Mouse (Mus musculus): Measurements from ENCODE around the gene Gprasp1.
"Not testable (repeated sequence)": the region's sequence is repeated elsewhere in the genome, so short reads cannot be mapped to it uniquely, and the experiment has no call there.

Gene Gprasp1

DNA sequence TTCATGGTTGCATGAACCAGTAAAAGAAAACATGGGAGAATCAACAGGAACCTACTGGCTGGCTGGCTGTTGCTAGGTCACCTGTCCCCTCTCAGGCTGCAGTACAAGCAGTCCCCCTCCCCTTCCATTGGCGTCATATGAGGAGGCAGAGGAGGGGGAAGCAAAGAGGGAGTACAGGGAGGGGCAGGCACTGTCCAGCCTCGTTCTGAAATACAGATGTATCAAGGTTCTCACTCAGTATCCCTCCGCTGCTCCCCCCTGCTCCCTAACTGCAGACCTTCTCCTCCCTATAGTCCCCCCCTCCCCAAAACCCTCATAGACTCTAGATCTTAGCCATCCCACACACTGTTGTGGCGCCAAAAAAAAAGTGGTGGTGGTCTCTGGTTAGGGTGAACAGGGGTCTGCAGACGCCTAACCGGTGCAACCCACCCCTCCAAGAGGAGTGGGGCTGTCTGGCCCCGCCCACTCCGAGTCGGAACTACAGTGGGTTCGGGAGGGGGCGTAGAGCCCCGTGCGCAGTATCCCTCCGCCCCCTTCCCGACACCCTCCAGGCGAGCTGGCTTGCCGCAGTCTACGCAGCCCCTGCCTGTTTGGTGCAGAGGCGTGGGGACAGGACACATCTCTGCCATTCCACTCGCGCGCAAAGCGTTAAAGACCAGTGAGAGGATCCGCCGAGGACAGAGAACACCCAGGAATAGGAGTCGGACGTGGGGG is 53.2 kb downstream of the Gprasp1 start:
- not testable (repeated sequence) for H3K36me3 ChIP-seq (ENCODE audit: control insufficient read depth, insufficient read depth, low read length, poor library complexity, severe bottlenecking); H3K27me3 ChIP-seq (ENCODE audit: control insufficient read depth, insufficient read depth, low read length, poor library complexity, severe bottlenecking)
- peak; percentile 17 for DNase-seq (ENCODE audit: low read depth, low spot score)

DNA sequence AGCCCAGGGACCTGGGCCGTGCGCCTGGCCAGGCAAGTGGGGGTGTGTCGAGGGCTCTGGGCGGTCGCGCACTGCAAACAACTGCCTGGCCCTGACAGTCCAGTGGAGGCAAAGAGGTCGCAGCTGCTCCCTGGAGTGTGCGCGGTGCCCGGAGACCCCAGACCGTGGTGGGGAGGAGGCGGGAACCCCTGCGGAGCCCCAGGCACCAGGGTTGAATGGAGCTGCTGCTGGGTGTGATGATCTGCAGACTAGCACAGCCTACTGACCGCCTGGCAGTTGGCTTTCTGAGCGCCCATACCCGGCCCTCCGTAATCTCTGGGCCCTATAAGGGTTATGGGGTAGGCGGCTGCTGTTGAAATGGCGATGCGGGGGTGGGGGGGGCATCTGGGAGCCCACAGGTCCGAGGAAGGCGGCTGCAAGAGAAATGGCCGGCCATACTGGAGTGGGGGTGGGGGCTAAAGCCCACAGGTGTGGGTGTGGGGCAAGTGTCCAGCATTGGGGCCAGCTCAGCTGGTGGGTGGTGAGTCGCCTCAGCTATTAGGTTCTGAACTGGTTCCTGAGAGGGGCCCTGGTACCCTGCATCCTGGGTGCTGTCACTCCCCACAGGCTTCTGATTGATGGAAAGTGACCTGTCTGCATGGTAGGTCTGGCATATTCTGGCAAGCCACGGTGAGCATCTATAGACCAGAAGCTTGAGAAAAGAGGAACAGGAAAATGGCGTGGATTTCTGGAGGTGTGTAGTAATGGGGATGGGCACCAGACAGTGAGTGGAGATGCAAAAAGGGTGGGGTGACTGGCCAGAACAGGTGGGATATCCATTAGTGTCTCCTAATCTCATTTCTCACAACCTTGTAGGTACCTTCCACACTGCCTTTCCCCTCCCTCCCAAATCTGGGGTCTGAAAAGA is 54.0 kb downstream of the Gprasp1 start:
- H3K36me3 ChIP-seq (ENCODE audit: control insufficient read depth, insufficient read depth, low read length, poor library complexity, severe bottlenecking); H3K27me3 ChIP-seq (ENCODE audit: control insufficient read depth, insufficient read depth, low read length, poor library complexity, severe bottlenecking): not testable (repeated sequence)
- DNase-seq (ENCODE audit: low read depth, low spot score), result peak; percentile 22

GRCm38 (mm10) chrX:135797212-135797644 is 54.7 kb downstream of the Gprasp1 start, which contains the start of gene Bhlhb9:
Bhlhb9 (plus strand) TSS chrX:135797594.
- DNase-seq (ENCODE audit: low read depth, low spot score), result peak; percentile 78
- not testable (repeated sequence) for H3K27me3 ChIP-seq (ENCODE audit: control insufficient read depth, insufficient read depth, low read length, poor library complexity, severe bottlenecking); H3K36me3 ChIP-seq (ENCODE audit: control insufficient read depth, insufficient read depth, low read length, poor library complexity, severe bottlenecking)

- Histone ChIP-seq H3K27me3 (ENCODE audit: control insufficient read depth, insufficient read depth, low read length, poor library complexity, severe bottlenecking) (no peaks in the 10 kb centered on the region), H3K36me3 (ENCODE audit: control insufficient read depth, insufficient read depth, low read length, poor library complexity, severe bottlenecking) (no peaks in the 10 kb centered on the region; the same call in 1 of the 2 replicates)
- DNase-seq (ENCODE audit: low read depth, low spot score), result no peak
These were observed 61.6 kb downstream of the Gprasp1 start for GRCm38 (mm10) chrX:135804149-135804548.

DNA sequence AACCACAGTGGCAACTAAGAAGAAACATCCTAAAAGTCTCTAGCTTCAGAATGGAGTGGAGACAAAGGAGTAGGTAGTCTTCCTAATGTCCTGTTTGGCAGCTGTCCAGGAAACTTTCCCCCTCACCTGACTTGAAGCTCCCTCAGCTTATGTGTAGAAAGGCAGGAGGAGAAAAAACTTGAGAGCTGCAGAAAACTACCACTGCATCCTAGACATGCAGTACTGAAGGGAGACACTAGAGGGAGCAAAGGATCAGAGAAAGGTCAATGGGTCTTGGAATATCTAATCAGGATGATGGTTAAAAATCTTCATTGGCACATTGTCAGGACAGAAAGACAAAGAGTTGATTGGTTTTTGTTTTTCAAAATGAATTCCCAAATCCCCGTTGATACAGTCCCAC is 63.2 kb downstream of the Gprasp1 start:
- H3K27me3 ChIP-seq (ENCODE audit: control insufficient read depth, insufficient read depth, low read length, poor library complexity, severe bottlenecking), result no peaks in the 10 kb centered on the region
- DNase-seq (ENCODE audit: low read depth, low spot score), result peak; percentile 56
- no peaks in the 10 kb centered on the region for H3K36me3 ChIP-seq (ENCODE audit: control insufficient read depth, insufficient read depth, low read length, poor library complexity, severe bottlenecking)

DNA sequence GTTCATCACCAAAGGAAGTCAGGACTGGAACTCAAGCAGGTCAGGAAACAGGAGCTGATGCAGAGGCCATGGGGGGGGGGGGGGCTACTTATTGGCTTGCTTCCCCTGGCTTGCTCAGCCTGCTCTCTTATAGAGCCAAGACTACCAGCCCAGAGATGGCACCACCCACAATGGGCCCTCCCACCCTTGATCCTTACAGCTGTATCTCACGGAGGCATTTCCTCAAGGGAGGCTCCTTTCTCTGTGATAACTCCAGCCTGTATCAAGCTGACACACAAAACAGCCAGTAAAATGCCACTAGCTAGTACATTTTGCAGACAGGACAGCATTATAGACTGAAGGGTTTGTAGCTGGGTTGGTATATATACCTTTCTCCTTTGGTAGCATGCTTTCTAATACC is 93.4 kb downstream of the Gprasp1 start:
- DNase-seq (ENCODE audit: low read depth, low spot score); H3K36me3 ChIP-seq (ENCODE audit: control insufficient read depth, insufficient read depth, low read length, poor library complexity, severe bottlenecking); H3K27me3 ChIP-seq (ENCODE audit: control insufficient read depth, insufficient read depth, low read length, poor library complexity, severe bottlenecking): not testable (repeated sequence)

DNA sequence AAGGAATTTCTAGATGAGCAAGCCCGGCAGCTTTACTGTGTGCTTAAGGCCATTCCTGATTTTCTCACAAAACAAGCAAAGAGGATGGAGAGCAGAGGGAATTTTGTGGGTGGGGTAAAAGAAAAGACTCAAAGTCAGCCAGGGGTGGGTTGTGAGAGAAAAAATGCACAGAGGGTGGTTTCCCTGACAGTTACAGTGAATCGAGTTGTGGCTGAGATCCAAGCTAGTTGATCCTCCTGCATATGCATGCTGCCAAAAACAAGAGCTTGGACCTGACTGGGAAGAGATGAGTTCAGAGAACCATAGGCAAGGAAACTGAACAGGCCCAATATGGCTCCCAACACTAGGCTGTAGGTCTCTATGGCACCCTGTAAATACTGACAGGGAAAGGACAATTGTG is 95.4 kb downstream of the Gprasp1 start:
- no peak for DNase-seq (ENCODE audit: low read depth, low spot score)
- Histone ChIP-seq H3K36me3 (ENCODE audit: control insufficient read depth, insufficient read depth, low read length, poor library complexity, severe bottlenecking) (no peaks in the 10 kb centered on the region), H3K27me3 (ENCODE audit: control insufficient read depth, insufficient read depth, low read length, poor library complexity, severe bottlenecking) (no peaks in the 10 kb centered on the region)

DNA sequence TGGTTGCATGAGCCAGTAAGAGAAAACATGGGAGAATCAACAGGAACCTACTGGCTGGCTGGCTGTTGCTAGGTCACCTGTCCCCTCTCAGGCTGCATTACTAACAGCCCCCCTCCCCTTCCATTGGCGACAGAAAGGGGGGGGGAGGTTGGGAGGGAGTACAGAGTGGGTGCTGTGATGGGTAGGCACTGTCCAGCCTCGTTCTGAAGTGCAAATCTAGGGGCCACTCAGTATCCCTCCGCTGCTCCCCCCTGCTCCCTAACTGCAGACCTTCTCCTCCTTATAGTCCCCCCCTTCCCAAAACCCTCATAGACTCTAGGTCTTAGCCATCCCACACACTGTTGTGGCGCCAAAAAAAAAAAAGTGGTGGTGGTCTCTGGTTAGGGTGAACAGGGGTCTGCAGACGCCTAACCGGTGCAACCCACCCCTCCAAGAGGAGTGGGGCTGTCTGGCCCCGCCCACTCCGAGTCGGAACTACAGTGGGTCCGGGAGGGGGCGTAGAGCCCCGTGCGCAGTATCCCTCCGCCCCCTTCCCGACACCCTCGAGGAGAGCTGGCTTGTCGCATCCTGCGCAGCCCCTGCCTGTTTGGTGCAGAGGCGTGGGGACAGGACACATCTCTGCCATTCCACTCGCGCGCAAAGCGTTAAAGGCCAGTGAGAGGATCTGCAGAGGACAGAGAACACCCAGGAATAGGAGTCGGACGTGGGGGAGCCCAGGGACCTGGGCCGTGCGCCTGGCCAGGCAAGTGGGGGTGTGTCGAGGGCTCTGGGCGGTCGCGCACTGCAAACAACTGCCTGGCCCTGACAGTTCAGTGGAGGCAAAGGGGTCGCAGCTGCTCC is 96.2 kb downstream of the Gprasp1 start, which contains the start of gene Gprasp2:
Gprasp2 (plus strand) TSS at position 514 of the 840 bp plus-strand sequence.
- not testable (repeated sequence) for H3K36me3 ChIP-seq (ENCODE audit: control insufficient read depth, insufficient read depth, low read length, poor library complexity, severe bottlenecking); H3K27me3 ChIP-seq (ENCODE audit: control insufficient read depth, insufficient read depth, low read length, poor library complexity, severe bottlenecking); DNase-seq (ENCODE audit: low read depth, low spot score)

GRCm38 (mm10) chrX:135839397-135840391 is 97.2 kb downstream of the Gprasp1 start:
- peak; percentile 42 for DNase-seq (ENCODE audit: low read depth, low spot score)
- H3K27me3 ChIP-seq (ENCODE audit: control insufficient read depth, insufficient read depth, low read length, poor library complexity, severe bottlenecking); H3K36me3 ChIP-seq (ENCODE audit: control insufficient read depth, insufficient read depth, low read length, poor library complexity, severe bottlenecking): not testable (repeated sequence)

Data from splenic B cell, adult 2 months (primary cell).